Mouse (Mus musculus) fibroblast of lung, adult 2 months (primary cell): ENCODE results near the gene BC051019.
A peak's percentile ranks its signal among the peaks of the same experiment; 100 is the strongest.

Source experiments
- DNase-seq: peaks from one replicate; pipeline ENCODE4 v3.0.0-alpha.2; 2011; ENCODE audit warnings: low read depth

The BC051019 gene

DNA sequence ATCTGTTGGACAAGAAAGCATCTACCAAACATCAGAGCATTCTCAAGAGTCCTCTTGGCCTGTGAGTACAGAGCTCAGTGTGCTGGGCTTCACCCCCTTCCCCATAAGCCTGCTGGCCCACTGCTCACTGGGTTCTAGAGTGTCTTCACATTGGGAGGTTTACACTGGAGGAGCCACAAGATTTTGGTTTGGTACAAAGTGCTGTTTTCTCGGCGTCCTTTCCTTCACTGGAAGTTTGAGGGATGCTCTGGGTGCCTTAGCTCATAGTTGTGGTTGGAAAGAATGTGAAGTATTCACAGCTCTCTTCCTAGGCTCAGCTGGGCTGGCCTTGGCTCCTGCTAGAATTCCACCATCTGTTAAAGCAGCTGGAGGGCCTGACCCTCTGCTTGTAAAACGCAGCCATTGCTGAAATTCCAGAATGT lies 14.7 kb downstream of the BC051019 start:
- no peak for DNase-seq

DNA sequence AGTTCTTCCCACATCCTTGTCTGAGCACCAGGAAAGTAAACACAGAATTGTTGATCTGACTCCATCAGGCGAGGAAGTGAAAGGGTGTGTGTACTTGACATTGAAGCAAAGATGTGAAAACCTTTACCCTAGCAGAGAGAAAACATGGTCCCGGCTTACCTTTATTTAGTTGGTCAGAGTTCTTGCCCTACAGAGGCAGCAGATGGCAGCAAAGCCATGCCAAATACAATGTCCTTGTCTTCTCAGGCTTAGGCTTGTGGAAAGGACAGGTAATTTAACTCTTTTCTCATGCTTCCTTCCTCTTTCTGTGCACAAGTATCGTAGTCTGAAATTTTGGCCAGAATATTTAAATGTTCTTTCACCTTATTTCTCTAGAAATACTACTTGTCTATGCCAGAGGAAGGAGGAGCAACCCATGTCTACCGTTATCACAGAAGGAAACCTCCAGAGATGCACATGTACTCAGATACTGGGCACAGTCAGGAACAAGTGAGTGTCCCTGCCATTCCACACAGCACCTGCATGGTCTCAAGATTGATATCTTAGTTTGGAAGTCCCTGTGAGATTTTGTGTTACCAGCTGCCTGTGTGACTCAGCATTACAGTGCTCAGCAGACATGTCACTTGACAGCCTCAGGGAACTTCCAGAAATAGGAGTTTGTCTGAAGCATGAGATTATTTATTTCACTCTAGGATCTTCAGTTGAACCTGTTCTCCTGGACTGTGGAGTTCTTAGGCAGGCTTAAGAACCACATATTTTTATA lies 16.4 kb downstream of the BC051019 start:
- no peak for DNase-seq

DNA sequence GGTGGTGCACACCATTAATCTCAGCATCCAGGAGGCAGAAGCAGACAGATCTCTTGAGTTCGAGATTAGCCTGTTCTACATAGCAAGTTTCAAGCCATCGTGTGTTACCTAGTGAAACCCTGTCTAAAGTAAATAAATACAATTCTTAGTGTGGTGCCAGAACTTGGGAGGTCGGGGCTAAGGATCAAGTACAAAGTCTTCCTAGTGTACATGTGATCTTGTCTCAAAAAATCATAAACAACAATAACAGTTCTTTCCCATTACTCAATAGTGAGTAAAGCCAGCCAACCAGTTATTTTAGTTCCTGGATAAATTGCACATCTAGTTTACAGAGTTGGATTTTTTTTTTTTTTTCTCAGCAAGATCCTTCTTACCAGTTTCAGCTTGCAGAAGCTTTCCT lies 19.2 kb downstream of the BC051019 start:
- no peak for DNase-seq

DNA sequence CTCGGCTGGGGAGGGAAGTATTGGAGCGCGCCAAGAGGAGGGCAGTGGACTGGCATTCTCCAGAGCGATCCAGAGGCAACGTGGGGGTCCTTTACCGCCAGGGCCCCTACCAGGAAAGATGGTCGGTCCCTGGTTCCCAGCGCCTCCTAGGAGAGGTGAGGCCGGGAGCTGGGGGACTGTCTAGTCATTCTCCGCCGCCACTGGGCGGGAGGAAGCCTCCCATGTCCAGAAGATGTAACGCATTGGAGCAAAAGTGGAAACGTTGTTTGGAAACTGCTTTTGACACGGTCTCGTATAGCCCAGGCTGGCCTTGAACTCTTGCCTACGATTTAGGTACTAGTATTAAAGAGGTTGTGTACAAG lies 19.7 kb downstream of the BC051019 start:
- no peak for DNase-seq

DNA sequence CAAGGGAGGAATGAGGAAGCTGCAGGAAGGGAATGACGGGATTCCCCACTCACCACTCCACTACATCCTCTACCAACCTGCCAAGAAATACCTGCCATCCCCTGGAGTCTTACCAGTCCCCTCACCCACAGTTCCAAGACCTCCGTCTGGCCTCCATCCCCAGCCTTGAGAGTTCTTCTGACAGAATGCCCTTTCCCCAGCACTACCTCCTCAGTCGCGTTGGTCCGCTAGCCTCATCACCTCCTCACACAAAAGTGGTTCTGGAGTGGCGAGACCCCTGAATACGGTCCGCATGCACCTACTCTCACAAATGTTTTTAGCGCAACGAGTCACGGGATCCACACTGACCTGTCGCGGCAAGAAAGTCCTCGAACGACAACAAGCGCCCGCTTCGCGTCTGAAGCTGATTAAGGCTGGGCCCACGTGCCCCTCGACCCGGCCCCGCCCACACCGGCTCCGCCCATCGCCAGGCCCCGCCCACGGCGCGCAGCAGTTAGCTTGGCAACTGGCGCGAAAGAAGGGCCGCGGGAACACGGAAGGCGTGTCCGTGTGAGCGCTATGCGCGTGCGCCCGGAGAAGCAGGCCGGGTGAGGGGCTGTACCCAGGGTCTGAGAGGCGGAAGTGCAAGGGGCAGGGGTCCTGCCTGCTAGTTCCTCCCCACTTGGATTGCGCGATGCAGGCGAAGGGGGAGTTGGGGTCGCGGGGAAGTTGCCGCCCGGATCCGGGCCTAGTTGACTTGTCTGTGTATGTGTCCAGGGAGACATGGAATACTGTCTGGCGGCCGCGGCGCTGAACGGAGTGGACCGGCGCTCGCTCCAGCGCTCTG lies 20.2 kb downstream of the BC051019 start, which contains the start of the genes St5 and Akip1:
TSS of gene St5 (minus strand) at position 416 of the 826 bp plus-strand sequence.
TSS of gene Akip1 (plus strand) at position 501 of the 826 bp plus-strand sequence.
- DNase-seq = peak; percentile 66

DNA sequence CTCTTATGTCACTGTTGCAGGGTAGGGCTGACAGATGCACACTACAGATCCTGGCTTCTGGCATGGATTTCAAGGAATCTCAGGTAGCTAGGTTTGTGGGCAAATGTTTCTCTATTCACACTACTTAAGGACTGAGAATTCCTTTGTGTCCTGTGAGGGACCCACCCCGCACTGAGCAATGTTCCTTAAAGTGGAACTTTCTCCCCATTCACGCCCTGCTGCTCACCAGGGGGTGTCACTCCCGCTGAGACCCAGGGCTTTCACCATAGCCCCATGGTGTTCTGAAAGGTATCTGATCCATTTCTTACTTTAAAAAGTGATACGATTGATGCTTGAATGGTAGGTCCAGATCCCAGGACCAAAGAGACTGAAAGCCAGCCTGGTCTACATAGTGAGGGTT lies 20.9 kb downstream of the BC051019 start:
- DNase-seq = no peak

DNA sequence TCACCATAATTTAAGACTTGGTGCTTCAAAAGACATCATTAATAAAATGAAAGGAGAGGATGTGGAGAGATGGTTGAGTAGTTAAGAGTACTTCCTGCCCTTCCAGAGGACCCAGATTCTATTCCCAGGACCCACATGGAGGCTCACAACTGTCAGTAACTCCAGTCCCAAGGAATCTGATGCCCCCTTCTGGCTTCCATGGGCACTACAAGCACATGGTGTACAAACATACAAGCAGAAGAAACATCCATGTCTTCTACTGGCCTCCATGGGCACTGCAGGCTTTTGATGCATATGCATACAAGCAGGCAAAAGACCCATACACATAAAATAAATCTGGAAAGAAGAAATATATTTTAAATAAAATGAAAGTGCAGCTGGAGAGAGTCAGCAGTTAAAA lies 23.4 kb downstream of the BC051019 start:
- DNase-seq = no peak

DNA sequence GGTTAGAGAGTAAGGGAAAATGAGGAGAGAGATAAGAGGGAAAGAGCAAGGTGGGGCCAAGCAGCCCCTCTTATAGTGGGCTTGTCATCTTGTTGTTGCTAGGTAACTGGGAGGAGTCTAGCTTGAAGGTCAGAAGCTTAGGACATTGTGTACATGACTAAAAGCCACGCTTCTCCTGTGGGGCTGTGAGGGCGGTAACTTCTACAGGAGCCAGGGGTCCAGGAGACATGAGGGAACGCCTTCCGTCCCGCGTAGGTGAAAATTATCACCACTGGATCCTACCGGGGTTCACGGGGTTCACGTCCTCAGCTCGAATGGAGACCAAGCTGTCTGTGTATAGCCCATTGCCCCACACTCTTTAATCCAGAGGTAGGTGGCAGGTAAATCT lies 28.3 kb downstream of the BC051019 start:
- DNase-seq = no peak

DNA sequence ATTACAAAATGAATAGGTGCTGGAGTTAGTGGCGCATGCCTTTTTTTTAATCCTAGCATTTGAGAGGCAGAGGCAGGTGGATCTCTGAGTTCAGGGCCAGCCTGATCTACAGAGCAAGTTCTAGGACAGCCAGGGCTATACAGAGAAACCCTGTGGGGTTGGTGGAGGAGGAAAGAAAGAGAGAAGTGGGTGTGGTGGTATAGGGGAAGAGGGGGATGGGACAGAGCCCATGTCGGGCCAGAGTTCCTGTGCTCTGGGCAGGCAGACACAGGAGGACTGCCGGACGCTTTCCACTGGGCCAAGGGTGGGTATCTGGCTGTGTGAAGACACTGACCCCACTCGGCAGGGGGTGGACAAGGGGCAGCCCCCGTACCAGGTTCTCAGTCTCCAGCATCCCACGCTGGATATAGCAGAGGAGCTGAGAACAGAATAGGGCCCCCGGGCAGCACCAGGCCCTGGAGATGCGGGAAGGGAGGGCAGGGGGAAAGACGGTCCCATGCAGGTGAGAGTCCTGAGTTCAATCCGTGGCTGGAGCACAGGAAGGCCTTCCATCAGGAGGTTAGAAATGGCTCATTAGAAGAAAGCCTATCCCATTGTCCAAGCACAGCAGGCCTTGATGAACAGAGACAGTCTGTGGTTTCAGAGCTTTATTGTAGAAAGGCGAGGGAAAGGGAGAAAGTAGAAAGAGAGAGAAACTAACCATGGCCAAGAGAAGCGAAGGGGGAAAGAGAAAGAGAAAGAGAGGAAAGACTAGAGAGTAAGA lies 28.9 kb downstream of the BC051019 start:
- DNase-seq = no peak

DNA sequence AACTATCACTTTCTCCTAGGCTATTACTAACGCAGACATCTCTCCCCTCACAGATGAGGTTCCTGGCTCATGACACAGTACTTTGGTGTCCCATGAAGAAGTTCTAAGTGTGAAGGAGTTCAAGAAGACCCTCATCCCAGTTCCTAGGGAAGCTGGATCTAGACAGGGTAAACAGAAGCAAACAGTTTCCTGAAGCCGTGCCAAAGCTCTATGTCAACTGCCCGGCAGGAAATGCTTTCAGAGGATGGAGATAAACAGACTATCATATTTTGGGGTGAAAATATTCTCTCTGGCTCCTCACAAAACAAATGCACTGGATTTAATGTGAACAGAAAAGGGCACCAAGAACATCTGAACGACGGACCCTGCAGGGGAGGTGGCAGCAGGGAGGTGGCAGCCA lies 32.7 kb downstream of the BC051019 start:
- DNase-seq = no peak

DNA sequence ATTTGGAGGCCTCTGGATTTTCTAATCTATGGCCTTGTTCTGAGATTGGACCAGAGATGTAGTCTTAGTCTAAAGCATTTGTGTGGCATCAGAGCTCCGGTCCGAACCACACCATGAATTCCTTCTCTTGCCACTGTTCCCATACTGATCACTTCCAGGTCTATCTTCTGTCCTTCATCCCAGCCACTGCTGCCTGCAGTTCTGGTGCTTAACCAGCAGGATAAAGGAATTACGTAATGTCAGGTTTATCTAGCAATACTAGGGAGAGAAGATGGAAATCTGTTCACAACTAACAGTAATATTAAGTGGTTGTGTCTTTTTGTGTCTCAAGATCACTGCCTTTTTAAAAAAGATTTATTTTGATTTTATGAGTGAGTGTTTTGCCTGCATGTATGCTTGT lies 33.5 kb downstream of the BC051019 start:
- no peak for DNase-seq

DNA sequence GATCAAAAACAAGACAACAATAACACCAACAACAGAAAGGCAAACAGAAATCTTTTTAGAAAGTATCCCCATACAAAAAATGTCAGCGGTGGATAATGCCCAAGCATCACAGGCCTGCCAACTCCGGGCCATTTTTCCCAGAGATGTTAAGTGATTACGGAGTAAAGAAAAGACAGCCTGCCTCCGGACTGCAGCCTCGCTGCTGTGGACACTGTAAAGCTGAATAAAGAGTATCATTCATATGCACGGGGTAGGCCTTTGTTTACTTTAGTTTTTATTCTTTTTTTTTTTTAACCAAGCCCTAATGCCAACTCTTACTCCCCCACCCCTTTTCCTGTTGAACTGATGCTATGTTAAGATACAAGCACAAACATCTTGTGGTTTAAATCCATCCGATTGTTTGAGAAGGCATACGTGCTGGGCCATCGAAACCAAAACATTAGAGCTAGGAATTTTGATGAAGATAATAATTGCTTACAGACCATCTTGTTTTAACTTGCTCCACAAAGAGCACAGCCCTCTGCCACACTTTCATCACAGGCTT lies 37.0 kb downstream of the BC051019 start:
- no peak for DNase-seq

DNA sequence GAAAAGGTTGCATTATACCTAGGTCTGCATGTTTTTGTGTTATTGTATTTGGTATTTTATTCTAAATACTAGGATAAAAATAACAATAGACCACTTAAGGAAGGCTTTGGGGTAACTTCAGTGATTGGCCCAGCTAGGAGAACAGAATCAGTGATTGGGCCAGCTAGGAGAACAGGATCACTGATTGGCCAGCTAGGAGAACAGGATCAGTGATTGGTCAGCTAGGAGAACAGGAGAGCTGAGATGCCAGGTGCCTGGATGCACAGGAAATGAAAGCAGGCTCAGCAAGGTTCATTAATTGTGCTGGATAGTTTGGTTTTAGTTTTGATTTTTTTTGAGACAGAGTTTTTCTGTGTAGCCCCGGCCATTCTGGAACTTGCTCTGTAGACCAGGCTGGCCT lies 42.8 kb downstream of the BC051019 start:
- no peak for DNase-seq

DNA sequence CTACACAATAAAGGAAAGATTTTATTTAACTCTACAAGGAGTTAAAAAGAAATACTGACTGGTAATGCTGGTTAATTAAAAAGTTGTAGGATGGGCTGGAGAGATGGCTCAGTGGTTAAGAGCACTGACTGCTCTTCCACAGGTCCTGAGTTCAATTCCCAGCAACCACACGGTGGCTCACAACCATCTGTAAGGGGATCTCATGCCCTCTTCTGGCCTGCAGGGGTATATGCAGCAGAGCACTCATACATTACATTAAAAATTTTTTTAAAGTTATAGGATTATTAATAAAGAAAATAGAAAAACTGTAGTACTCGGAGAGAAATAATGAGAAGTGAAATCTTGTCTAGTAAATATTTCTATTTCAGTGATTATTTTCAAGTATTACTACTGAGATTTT lies 43.4 kb downstream of the BC051019 start:
- DNase-seq = no peak

DNA sequence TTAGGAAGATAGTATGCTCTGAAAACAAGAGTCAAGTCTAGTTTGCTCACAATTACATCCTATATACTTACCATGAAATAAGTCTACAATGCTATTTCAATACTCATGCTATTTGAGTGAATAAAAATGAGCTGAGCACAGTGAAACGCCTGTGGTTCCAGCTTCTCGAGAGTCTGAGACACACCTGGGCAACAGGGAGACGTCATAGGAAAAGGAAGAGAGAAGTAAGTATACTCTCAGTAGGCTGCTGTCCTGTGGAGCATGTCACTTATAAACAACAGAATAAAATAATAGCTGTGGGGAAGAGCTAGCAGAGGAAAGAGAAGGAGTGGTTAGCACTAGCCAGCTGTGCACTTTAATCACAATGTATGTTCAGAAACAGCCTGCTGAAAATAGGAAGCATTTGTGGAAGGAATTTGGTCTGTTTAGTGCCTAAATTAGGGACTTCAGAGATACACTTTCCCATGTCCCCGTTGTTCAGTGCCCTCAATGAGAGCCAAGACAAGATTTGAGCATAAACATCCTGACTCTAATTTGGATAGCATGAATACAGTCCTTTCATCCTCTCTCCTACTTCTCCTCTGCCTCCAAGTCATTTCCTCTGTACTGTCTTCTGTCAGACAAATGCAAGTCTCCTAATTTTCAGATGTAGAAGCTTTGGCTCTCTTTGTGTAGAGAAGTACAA lies 48.6 kb downstream of the BC051019 start:
- no peak for DNase-seq

DNA sequence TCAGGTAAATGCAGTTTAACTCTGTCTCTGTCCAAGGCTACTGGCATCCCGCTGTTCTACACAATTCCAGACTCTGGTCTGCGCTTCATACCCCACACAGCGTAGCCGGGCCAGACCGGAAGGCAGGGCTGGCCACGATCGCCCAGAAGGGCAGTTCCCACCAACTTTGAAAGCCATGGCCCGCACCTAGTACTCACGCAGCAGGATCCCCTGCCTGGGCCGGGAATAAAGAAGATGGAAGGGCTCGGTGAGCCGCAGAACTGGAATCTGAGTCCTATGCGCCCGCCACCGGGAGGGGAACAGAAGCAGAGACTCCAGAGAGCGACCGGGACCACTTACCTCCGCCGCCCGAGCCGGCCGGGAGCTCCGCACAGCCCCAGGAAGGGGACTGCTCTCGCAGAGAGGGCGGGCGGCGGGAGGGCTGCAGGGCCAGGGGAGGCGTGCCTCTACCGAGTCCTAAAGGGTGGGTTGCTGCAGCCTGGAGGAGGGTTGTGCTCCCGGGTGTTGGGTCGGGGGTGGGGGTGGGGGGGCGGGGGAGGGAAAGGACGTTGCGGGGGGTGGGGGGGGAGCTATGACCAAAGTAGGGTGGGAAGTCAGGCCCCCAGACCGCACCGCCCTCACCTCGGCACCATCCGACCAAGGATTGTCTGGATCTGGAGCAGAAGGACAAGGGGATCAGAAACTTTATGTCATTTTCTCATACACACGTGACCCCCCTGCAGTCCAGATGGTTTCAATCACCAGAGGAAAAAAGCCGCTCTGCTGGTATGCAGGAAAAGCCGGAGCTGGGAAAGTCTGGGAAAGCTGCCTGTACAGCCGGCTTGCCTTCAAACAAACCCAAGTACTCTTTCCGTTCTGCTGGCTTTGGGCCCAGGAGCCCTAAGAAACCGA lies 51.8 kb downstream of the BC051019 start:
- DNase-seq = peak; percentile 91

DNA sequence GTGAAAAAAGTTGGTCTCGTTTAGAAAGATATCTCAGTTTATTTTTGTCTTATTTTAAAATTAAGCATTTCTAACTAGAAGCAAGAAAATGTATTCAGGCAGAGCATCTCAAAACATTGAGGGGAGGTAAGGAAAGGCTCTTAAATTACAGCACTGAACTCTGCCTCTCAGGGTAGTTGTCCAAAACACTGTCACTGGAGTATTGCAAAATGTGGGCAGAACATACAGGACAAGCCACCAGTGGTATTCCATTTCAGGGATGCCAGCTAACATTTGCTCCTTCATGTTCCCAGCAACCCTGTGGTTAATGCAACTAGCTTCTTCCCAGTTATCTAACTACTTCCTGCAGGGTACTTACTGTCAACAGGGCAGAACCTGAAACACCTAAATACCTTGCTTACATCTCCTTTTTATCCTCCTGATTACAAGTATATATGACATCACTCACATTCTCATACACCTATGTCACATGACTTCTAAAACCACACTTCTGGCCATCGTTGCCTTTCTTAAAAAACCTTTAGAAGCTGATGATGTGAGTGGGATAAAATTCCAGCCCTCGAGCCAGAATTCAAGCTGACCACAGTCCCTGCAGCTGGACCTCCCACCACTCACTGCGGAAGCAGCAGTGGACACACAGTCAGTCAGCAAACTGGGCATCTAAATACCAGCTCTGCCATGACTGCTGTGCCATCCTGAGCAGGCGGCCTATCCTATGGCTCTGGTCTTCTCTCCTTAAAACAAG lies 54.1 kb downstream of the BC051019 start:
- DNase-seq = peak; percentile 28

DNA sequence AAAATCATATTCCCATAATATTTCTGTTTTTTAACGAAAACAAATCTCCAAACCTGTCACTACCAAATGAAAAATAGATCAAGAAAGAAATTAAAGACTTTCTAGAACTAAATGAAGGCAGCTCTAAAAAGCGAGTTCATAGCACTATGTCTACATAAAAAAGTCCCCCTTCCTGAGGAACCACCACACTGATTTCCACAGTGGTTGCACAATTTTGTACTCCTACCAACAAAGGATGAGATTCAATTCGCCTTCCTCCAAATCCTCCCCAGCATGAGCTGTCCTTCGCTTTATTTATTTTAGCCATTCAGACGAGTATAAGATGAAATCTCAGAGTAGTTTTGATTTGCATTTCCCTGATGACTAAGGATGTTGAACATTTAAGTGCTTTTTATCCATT lies 57.0 kb downstream of the BC051019 start:
- DNase-seq = no peak

DNA sequence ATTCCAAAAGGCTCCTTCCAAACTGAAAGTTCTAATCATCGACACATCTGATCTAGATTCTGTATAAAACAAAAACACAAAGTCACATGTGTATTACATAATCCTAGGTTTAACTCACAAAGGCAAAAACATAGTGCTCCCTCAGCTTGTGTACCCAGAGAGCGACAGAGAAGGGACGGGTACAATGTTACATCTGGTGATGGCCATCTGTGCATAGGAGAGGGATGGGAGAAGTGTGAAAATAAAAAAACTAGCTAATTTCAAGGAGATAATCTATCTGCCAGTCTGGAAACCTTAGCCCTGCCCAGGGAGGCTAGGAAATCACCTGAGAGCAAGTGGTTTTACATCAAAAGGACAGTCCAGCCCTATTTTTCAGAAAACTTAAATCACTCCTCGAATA lies 61.0 kb downstream of the BC051019 start:
- DNase-seq = no peak
